Mouse (Mus musculus) spleen, adult 2 months (tissue): ENCODE measurements at regions not wholly inside any gene's neighbourhood (a gene's known extent, or its start where the extent isn't known, plus 50 kb on each side); places are given as distances from the start of the nearest gene placed in this dataset.

Source experiments
- CTCF ChIP-seq: fragments of 200-500 bp; IDR thresholded peaks from 2 replicates; pipeline ENCODE4 v1.5.1; 2011; ENCODE audit warnings: mild to moderate bottlenecking, inconsistent platforms; ENCODE audit not compliant: insufficient read depth, insufficient read length, insufficient replicate concordance; ENCODE audit errors: extremely low read depth
- POLR2A ChIP-seq: fragments of 200-500 bp; IDR thresholded peaks from 2 replicates; pipeline ENCODE4 v1.6.1; 2011; ENCODE audit warnings: low read depth, low read length, inconsistent platforms

DNA sequence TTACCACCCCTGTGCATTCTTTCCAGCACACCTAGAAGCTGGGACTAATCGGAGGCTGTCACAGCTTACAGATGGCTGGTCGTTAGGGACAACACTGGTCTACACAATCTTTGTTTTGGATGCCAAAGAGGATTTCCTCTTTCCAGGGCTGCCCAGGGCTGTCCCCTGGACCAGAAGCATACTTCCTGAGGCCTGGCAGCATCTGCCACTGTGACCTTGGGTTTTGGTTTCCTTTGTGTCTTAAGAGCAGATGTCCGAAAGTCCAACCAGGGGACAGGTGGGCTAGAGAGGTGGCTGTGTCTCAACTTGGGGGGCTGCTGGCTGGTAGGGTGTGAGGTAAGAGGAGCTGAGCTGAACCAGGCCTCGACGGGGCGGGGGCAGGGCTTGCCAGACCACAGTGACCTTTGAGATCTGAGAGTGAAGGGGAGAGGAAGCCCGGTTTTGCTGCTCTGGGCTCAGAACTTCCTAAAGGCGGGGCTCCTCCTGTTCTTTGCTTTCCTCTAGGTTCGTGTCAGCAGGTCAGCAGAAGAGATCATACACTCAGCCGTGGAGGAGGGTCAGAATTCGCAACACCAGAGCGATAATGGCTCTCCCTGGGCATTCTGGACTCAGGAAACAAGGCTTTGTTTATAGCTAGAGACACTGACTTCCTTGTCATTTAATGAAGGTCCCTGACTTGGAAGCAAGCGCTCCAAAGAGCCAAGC, 64.2 kb upstream of the Elk3 start:
- TF ChIP-seq POLR2A (no peak), CTCF (no peak)
